Mouse (Mus musculus): ENCODE data around the gene Bcdin3d.

Bcdin3d gene

DNA sequence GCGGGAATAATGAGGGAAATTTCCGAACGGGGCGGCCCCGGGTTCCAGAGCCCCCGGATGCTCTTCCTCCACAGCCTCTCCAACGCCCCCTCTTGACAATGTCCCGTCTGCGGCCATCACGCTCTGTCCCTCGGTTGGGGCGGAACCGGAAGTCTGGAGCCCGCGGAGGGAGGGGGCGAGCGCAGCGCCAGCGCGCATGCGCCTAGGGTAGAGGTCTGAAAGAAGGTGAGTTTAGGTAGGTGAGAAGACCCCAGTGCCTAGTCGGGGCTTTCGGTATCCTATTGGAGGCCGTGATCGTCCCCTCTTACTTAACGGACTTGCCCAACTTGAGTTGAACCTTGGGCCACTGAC, at the start of gene Bcdin3d:
Gene Bcdin3d (minus strand): TSS at position 155 of the 351 bp plus-strand sequence.
- DNase-seq (ENCODE audit: low spot score in 2 of 2) = peak; percentile 81

DNA sequence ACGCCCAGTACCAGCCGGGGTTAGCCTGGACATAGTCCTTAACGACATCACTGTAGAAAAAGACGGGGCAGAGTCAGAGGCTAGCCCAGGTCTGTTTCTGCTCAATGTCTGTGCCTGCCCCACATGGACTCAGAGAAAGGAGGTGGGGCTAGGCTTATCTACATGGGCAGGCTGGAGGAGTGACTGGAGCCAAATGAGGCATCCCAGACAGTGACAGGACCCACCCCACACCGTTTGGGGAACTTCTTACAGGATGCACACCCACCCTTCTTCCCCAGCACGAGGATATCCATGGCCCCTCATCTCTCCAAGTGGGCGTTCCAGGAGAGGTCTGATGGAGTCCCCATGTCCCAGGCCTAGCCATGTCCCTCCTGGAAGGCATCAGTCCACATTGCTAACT, 45.8 kb upstream of the Bcdin3d start:
- no peak for DNase-seq (ENCODE audit: low spot score in 2 of 2)

DNA sequence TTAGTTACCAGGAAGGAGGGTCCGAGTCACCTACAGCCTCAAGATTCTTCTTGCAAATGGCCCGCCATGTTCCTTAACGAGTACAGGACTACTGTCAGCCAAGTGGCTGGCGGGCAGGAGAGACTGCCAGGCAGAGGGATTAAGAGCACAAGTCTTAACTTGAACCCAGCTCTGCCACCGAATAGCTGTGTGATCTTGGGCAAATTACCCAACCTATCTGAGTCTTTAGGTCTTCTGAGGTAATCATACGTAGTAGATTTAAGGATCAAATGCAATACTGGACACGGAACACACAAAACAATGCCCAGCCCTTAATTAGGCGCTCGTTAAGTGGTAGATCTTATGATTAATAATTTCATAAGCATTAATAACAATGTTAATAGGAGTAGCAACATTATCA, 45.1 kb upstream of the Bcdin3d start:
- DNase-seq (ENCODE audit: low spot score in 2 of 2) = no peak

DNA sequence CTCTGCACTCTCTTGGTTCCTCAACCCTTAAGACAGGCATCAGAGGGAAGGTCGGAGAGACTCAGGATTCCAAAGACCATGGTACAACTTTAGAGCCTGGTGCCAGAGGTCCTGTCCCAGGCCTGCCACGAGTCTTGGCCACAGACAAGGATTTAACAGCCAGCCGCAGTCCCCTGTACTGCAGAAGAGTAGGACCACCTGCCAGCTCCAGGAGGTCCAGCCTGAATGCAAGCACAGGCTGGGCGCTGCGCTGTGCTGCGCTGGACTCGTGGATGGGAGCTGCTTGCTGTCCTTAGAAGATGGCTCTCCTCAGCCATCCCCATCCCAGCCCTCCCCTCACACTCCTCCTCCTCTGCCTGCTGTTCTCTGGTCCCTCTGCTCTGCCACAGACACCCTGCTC, 43.2 kb upstream of the Bcdin3d start:
- DNase-seq (ENCODE audit: low spot score in 2 of 2) = no peak

DNA sequence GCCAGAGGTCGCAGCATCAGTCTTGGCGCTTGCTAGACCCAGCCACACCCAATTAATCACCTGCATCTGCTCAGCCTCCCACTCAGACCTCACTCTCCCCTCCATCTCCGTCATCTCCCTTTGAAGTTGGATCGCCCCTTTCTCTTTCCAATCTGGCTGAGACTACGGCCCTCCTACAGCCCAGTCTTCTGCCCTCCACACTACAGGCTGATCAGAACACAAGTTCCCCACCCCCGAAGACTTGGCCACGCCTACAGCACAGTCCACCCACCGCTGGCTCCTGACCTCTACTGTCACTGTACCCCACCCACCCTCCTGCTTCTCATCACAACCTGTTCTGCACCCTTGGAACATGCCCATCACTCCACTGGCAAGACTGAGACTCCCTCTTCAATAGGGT, 42.2 kb upstream of the Bcdin3d start:
- DNase-seq (ENCODE audit: low spot score in 2 of 2) = no peak

DNA sequence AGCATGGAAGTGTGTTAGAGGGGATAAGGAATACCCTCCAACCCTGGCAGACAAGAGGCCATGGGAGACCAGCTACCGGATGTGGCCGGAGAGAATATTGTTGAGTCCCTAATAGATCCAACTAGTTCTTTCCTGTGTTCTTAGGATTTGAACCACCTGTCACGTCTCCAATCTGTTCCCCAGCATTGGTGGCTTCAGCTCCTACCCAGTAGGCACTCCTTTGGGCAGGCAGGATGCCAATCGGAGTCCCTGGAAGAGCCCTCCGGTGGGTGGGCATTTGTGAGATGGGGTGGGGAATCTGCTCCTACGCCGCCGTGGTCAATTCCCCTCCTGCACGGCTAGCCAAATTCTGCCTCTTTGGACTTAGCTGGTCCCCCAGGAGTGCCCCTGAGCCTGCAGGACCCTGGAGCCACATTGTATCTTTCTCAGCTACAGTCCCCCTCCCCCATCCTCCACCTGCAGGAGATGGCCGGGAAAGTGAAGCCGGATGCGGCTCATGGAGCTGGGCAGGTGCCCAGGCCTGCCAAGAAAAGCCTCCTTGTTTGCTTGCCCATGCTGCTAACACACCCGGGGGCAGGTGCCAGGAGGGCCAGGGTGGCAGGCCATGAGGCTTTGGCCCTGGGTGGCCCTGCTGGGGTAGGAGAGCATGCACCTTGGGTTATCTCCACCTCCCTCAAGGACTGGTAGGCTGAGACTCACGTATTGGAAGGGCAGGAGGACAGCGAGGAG, 37.4 kb upstream of the Bcdin3d start:
- DNase-seq (ENCODE audit: low spot score in 2 of 2) = no peak

DNA sequence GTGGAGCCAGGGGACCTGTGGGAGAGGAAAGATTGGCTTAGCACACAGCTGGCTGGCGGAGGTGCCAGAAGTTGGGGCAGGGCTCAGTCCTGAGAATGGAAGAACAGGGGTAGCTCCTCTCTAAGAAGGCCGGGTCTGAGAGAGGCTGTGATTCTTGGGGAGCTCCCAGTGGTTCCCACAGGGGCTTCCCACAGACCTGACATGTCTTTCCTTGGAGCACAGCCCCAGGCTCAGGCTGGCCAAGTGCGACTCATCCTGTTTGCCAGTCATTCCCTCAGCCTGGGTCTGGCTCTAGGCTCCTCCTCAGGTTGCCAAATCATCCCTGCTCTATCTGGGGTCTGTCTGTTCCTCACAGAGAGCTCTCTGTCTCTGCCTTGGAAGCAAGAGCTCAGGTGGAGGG, 36.1 kb upstream of the Bcdin3d start:
- no peak for DNase-seq (ENCODE audit: low spot score in 2 of 2)

DNA sequence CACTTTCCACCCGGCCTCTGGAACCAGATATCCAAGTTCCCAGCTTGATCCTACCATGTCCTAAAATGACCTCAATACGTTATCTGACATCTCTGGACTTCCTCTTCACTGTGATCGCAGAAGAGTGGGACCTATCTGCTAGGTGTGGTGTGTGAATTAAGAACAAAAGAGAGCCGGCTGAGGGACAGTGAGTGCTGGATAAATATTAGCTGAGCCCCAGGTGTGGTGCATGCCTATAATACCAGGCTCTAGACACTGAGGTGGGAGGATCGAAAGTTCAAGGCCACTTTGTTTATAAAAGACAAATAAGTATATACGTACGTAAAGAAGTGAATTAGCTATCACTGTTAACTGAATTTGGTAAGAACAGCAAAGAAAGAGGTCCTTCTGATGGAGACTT, 35.3 kb upstream of the Bcdin3d start:
- DNase-seq (ENCODE audit: low spot score in 2 of 2) = no peak

DNA sequence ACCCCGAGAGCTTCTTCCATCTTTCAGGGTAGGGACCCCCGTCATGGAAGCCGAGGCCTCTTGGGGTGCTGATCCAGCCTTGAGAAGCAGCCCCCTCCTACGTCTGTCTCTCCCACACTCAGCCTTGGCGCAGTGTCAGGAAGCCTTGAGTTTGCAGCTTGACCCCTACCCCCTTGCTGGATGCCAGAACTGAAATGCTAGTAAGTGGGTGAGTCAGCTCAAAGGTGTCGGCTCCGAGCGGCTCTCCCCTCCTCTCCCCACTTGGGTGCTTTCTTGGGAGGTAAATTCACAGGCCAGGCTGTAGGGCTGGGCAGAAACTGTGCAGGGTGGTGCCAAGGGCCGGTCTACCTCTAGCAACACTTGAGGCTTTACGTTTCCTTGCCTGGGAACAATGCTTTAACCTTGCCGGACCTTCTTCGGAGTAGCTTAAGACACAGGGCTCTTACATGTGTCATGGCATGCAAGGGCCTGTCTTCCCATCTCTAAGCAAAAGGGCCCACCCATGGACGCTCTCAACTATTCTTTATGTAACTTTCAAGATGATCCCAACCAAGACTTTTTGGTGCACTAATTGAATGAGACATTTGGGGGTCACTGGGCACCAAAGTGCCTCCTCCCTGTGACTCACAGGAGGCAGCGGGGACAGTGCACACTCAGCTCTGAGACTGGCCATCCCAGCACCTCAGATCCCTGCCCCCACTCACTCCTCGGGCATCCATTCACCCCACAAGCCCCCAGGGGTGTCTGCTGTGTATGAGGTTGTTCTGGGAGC, 31.0 kb upstream of the Bcdin3d start:
- no peak for DNase-seq (ENCODE audit: low spot score in 2 of 2)

DNA sequence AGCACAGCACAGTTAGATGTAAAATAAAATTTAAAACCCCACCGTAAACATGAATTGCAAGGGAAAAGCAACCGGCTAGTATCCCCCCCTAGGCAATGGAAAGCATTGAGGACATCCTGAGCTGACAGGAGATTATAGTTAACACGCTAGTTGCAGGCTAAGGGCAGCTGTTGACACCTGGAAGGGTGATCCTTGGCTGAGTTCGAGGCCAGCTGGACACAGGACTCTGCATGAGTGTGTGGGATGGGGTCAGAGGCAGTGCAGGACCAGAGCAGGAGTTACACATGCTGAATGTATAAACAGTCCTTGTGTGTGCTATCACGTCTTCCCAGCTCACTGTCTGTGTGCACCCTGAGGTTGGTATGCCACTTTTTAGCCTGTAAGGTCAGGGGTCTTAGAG, 28.7 kb upstream of the Bcdin3d start:
- no peak for DNase-seq (ENCODE audit: low spot score in 2 of 2)

DNA sequence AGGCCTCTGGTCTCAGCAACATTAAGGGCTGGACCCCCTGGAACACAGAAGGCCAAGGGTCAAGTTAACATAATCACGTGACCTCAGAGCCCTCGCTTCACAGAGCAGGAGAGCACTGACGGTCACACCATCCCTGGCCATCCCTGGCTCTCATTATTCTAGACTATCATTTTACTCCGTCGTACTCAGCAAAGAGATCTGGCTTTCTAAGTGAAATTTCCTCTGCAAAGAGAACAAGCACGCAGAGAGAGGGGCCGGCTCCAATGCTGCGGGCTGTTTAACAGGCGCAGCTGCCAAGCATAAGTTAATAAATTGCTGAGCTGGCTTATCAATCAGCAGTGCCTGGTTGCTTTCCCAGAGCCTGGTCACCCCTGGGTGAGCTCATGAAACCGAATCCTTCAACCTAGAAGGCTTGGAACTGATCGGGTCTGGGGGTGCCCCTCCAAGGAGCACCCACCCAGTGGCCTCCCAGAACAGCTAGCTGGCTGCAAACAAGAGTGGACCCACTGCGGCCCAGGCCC, 27.8 kb upstream of the Bcdin3d start:
- DNase-seq (ENCODE audit: low spot score in 2 of 2) = no peak

DNA sequence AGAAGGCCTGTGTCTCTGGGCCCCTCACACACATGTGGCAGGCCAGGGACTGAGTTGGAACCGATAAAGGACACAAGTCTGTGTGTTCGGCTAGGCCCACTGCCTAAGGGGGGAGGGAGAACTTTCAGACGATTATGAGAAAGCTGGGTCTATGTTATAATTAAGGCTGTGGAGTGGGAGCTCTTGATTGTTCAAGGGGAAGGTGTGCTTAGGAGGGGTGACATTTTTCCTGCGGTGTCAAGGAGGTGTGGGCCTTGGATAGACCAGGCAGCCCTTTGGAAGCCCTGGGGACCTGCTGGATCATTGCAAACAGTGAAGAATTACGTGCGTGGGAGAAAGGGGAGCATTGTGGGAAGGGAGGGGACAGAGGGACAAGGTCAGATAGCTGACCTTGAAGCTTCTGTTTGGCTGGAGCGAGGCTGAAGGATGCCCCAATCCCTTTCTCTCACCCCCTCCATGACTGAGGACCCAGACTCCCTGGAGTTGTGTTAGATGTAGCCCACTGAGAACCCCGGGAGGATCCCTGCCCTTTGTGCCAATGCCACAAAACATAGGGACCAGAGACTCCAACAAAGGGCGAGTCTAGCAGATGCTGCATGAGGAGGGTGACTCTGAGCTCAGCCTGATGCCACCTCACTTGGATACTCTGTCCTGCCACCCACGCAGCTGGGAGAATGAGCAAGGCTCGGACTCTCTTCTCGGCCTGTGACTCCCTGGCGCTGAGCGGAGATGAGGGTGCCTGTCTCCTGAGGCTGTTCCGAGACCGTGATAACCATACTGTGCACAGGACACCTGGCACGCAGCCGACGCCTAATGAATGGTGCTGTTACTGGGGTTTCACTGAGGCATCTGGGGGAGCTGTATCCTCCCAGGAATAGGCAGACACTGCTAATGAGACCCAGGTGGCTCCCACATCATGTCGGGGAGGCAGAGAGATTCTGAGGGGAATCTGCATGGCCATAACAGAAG, 27.0 kb upstream of the Bcdin3d start:
- peak; percentile 62 to 63 for DNase-seq (ENCODE audit: low spot score in 2 of 2)

DNA sequence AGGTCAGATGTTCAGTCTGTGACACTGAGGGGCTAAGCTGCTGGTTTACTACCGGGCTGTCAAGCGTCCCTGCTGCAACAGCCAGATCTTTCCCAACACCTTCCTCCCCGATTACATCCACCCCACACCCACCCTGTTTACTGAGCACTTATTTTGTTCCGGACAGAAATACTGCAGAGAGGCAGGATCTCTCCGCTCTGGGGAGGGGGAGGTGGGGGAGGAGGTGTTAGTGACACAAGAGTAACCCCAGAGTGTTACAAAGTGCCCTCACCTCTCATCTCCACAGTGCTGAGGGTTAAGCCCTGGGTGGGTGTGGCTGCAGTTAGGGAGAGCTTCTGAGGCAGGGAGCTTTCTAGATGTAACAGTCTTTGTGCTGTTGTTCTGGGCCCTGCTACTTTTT, 25.8 kb upstream of the Bcdin3d start:
- no peak for DNase-seq (ENCODE audit: low spot score in 2 of 2)

DNA sequence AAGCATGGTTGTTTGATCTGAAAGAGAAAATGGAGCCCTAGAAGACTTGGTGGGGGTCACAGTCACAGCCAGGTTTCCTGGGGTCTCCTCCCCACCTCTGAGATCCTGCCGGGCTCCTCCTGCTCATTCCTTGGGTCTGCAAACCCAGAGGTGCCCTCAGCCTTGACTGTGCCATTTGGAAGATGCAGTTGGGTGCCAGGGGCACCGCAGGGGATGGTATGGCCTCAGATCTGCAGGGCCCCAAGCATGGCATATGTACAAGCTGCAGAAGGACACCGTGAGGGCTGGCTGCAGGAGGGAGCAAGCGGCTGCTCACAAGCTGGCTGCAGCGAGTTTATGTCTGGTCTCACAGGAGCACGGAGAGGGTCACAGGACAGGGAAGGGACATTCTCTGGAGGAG, 25.2 kb upstream of the Bcdin3d start:
- no peak for DNase-seq (ENCODE audit: low spot score in 2 of 2)

DNA sequence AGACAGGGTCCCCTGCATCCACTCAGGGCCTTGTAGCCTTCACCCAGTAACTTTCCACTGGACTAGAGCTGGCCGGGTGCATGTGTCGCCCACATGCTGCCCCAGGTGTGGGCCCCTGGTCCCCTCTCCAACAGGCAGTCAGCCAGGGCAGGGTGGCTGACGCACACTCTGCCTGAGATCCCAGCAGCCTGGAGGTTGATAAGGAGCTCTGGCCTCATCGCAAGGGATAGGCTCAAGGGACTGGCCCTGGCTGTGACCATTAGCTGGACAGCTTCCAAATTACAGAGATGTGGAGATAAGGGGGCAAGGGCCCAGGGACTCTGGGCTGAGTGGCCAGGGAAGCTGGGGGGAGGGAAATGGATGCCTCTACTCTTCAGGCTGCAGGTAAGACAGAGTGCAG, 24.3 kb upstream of the Bcdin3d start:
- no peak for DNase-seq (ENCODE audit: low spot score in 2 of 2)

DNA sequence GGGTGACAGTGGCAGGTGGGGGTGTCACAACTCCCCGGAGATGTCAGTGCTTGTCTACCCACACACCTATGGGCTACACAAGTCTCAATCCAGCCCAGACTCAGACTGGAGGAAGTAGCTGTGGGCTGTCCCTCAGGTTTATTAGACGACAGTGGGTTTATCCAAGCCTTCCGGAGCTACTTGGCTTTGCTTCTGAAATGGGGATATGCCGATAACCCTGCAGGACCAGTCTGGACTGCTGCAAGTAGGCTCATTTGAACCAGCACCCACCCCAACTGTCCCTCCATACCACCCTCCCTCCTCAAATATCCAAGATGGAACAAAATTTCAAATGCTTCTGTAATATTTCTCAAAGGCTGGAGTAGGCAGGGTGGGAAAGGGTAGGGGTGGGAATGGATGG, 23.8 kb upstream of the Bcdin3d start:
- DNase-seq (ENCODE audit: low spot score in 2 of 2) = no peak

DNA sequence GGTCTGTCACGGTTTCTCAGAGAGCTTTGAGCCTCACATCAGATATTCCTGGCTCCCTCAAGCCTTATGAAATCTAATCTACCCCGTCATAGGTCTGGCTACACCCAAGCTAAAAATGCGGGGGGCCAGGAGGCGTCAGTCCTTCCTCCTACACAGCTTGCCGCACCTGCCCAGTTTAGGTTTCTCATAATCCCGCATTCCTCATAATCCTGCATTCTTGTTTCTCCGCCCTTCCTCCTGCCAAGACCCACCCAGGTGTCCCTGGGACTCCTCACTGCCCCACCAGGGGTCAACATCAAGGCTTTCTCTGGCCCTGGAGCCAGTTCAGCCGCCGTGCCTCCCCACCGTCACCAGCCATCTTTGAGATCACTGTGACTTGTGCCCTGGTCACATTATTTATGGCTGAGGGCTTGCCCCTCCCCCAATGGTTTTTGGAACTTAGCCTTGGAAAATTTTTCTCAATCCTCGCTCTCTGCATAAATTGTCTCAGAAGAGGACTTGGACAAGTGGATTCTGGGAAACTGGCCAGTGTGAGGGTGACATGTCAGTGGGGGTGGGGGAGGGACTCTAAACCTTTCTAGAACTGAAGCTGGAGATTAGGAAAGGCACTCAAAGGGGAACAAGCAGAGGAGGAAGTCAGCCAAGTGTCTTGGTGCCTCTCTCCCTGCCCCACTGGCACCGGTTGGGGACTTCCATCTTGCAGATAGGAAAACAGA, 23.2 kb upstream of the Bcdin3d start:
- DNase-seq (ENCODE audit: low spot score in 2 of 2) = peak; percentile 68 to 76

DNA sequence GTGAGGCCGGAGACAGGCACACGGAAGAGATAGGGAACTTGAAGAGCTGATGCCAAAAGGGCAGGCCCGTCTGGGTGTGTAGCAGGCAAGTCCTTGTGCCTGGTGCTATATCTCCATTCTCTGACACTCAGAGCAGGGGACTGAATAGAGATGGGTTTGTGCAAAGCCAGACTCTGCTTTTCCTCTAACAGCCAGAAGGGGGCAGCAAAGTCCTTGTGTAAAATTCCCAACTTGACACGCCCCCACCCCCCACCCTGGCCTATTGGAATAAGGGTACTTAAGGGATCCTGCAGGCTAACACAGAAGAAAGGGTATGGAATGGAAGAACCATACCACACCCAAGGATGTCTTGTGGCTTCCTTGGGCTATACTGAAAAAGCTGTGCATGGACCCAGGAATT, 22.5 kb upstream of the Bcdin3d start:
- DNase-seq (ENCODE audit: low spot score in 2 of 2) = peak; percentile 67 to 75

DNA sequence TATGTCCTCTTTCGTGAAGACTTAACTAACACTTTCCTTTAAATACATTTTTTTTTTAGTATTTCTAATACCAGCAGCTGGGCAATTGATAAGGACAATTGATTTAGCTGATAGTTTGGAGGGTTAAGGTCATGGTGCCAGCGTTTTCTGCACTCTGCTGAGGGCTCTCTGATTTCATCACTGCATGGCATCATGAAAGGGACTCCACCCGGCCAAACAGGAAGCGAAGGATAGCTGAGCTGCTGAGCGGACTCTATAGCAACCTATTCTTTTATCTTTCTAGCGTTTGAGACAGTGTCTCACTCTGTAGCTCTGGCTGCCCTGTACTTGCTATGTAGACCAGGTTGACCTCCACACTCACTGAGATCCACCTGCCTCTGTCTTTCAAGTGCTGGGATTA, 10.2 kb upstream of the Bcdin3d start:
- DNase-seq (ENCODE audit: low spot score in 2 of 2) = no peak

DNA sequence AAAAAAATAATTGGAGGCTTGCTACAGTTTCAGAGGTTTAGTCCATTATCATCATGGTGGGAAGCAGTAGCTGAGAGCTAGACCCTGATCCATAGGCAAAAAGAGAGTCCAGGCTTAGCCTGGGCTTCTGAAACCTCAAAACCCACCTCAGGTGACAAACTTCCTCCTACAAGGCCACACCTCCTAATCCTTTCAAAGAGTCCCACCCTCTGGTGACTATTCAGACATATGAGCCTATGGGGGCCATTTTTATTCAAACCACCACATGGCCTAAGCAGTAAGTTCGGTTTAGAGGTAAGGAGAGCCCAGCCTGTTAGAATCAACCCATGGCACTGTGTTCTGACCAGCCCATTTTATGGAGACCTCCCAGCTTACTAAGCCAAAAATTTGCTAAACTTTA, 1.3 kb upstream of the Bcdin3d start:
- DNase-seq (ENCODE audit: low spot score in 2 of 2) = no peak

DNA sequence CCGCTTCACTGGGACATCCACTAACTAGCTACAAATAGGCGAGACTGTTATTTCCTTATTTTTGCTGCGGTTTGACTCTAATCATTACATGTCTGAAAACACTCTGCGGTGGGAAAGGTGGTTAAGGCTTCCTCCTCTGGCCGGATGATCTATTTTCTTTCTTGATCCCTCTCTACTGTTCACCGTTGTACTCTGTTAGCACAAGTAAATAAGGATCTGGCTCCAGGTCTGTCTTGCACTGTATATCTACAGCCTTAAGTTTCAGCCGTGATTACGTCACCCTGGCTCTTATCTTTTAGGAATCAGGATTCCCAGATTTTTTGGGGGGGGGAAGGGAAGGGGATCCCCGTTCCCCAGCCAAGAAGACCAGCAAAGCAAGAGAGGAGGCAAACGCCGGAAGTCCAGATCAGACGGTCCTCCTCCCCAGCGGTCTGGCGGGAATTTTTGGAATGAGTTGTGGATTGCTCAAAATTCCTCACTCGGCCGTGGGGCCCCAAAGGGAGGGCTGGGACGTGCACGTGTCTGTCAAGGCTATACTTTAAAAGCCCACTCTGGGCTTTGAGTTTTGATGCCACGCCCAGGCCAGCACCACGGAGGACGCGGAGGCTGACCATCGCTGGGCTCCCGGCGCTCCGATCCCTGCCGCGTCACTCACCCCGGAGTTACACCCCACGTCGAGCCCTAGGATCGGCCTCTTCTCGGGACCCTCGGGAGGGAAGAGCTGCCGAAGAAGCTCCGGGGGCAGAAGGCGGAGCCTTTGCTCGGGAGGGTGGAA, 542 bp downstream of the Bcdin3d start:
- peak; percentile 46 to 49 for DNase-seq (ENCODE audit: low spot score in 2 of 2)
